Mouse (Mus musculus) C2C12 (cell line): ENCODE measurements around the gene Impdh1.

Experiments used
- CEBPB ChIP-seq: IDR thresholded peaks from one replicate; pipeline ENCODE4 v1.6.1; 2011; ENCODE audit warnings: low read depth, mild to moderate bottlenecking, control low read depth, moderate library complexity
- CTCF ChIP-seq: IDR thresholded peaks from one replicate; pipeline ENCODE4 v1.5.1; 2011; ENCODE audit not compliant: control insufficient read depth, insufficient read depth, insufficient read length
- FOSL1 ChIP-seq: IDR thresholded peaks from one replicate; pipeline ENCODE4 v1.8.0; 2011; ENCODE audit warnings: mild to moderate bottlenecking, low read length; ENCODE audit not compliant: poor library complexity, insufficient read depth, severe bottlenecking
- MAX ChIP-seq: IDR thresholded peaks from one replicate; pipeline ENCODE4 v1.6.1; 2011; ENCODE audit warnings: mild to moderate bottlenecking, control low read depth
- MYOD1 ChIP-seq: IDR thresholded peaks from one replicate; pipeline ENCODE4 v1.6.1; 2011; ENCODE audit warnings: low read depth; ENCODE audit not compliant: control insufficient read depth, insufficient read length
- USF1 ChIP-seq: IDR thresholded peaks from one replicate; pipeline ENCODE4 v1.6.1; 2011; ENCODE audit warnings: low read depth, mild to moderate bottlenecking, control low read depth, moderate library complexity

GRCm38 (mm10) chr6:29213436-29213835, 2.7 kb downstream of the Impdh1 start:
- TF ChIP-seq CTCF, result no peak
- no peak for TF ChIP-seq MYOD1
- TF ChIP-seq CEBPB, result no peak
- no peak for TF ChIP-seq MAX
- no peak for TF ChIP-seq USF1
- no peak for TF ChIP-seq FOSL1
